Comparison of ENCODE assay signal across 8 mouse cellular contexts in genomic region chr16:11008162-11008991, GRCm38 (mm10). TPM values are rescaled to one million over a fixed set of nuclear protein-coding genes. Genes with fewer than 3 reads are reported as not detected.
DNase-seq lines count a peak whose midpoint lies in the region; ATAC-seq and TF ChIP-seq lines count a peak whose summit lies in the region.

No protein-coding gene starts in this region.

- H3K27ac ChIP-seq in gastrocnemius, adult 2 months, result peak overlapping the region; percentile 90
- peak overlapping the region; percentile 75 for H3K27ac ChIP-seq in hindbrain, embryonic 14.5 days
- peak overlapping the region; percentile 89 for H3K27ac ChIP-seq in liver, adult 2 months (replicated peaks; ENCODE audit: insufficient read depth, low read depth, low read length)

- ATAC-seq in hindbrain, embryonic 14.5 days (ENCODE audit: low FRiP score), result 0 out of 2 replicates have a peak, but pooled peaks have one; percentile 49
- ATAC-seq in megakaryocyte-erythroid progenitor cell, adult 5-6 weeks (replicated peaks; ENCODE audit: low FRiP score, low TSS enrichment, poor library complexity, severe bottlenecking), result no peak

- H3K36me3 ChIP-seq in hindbrain, embryonic 14.5 days (replicated peaks; ENCODE audit: control insufficient read depth, insufficient read depth), result no peaks in the 10 kb centered on the region
- no peaks in the 10 kb centered on the region for H3K36me3 ChIP-seq in liver, adult 2 months (ENCODE audit: control insufficient read depth, insufficient read depth, low read length)
- no peaks in the 10 kb centered on the region for H3K36me3 ChIP-seq in myocyte (ENCODE audit: control insufficient read depth, insufficient read depth)

- no peak for TF ChIP-seq POLR2A in liver, adult 2 months (IDR thresholded peaks at IDR 0.05; ENCODE audit: extremely low read depth, insufficient read depth, low read length)
- TF ChIP-seq POLR2A in myocyte (IDR thresholded peaks at IDR 0.05; ENCODE audit: insufficient read length, low read depth), result peak; percentile 42

- H3K4me3 ChIP-seq in gastrocnemius, adult 2 months, result peak overlapping the region; percentile 58
- no peak overlapping the region for H3K4me3 ChIP-seq in hindbrain, embryonic 14.5 days (replicated peaks; ENCODE audit: low read length)
- no peak overlapping the region for H3K4me3 ChIP-seq in liver, adult 2 months (ENCODE audit: insufficient read depth, low read depth, low read length)
- H3K4me3 ChIP-seq in myocyte, result peak overlapping the region; percentile 32

- TF ChIP-seq CTCF in gastrocnemius, adult 2 months (IDR thresholded peaks at IDR 0.05), result no peak
- no peak for TF ChIP-seq CTCF in liver, adult 2 months (IDR thresholded peaks at IDR 0.05; ENCODE audit: low read depth, low read length)

- no peak overlapping the region for H3K9ac ChIP-seq in hindbrain, embryonic 14.5 days
- peak overlapping the region; percentile 42 for H3K9ac ChIP-seq in liver, adult 2 months (ENCODE audit: low read depth, low read length)

- intact Hi-C loops in gastrocnemius, adult 2 months (cut with DNase I), result loop anchor here (1.0 kb wide), 1 partner anchor 15 kb away; no protein-coding TSS in a partner anchor

- H3K9me3 ChIP-seq in hindbrain, embryonic 14.5 days (ENCODE audit: control insufficient read depth, low read length), result no peaks in the 10 kb centered on the region

- H3K79me2 ChIP-seq in liver, adult 2 months (ENCODE audit: control insufficient read depth, insufficient read depth, low read length), result no peaks in the 10 kb centered on the region
- no peaks in the 10 kb centered on the region for H3K79me2 ChIP-seq in myocyte (ENCODE audit: control insufficient read depth, insufficient read depth)

- WGBS in hindbrain, embryonic 14.5 days, result 40% methylated on average over 15 of the region's 15 CpGs
- 67% methylated on average over 15 of the region's 15 CpGs for WGBS in liver, adult 2 months

- H3K4me2 ChIP-seq in hindbrain, embryonic 14.5 days (replicated peaks), result no peak overlapping the region
- peak overlapping the region; percentile 99 for H3K4me2 ChIP-seq in myocyte (ENCODE audit: low read depth)

- peak; percentile 92 for DNase-seq in ES-CJ7 (ENCODE audit: low read depth, low spot score)
- peak; percentile 75 to 82 for DNase-seq in adrenal gland, postnatal 36 days
- DNase-seq in gastrocnemius, adult 2 months, result peak; percentile 89
- peak; percentile 48 for DNase-seq in hindbrain, embryonic 14.5 days (ENCODE audit: low spot score)
- peak; percentile 55 for DNase-seq in liver, adult 2 months (ENCODE audit: extremely low read depth, low read depth, low spot score)
- no peak for DNase-seq in frontal cortex, adult 2 months (ENCODE audit: extremely low spot score in 1 of 2, low spot score in 1 of 2)

- H3K27me3 ChIP-seq in hindbrain, embryonic 14.5 days (ENCODE audit: control insufficient read depth, insufficient read depth, low read length), result no peaks in the 10 kb centered on the region
- no peaks in the 10 kb centered on the region for H3K27me3 ChIP-seq in liver, adult 2 months (ENCODE audit: control insufficient read depth, insufficient read depth, low read length)
- H3K27me3 ChIP-seq in myocyte (ENCODE audit: control insufficient read depth, insufficient read depth, insufficient read length), result no peaks in the 10 kb centered on the region

- peaks cover 13% of the 10 kb centered on the region for H3K4me1 ChIP-seq in hindbrain, embryonic 14.5 days (replicated peaks; ENCODE audit: control insufficient read depth, insufficient read depth, low read length)
- H3K4me1 ChIP-seq in liver, adult 2 months (ENCODE audit: control insufficient read depth, insufficient read depth, low read length), result peaks cover 20% of the 10 kb centered on the region

- H3ac ChIP-seq in myocyte (ENCODE audit: control insufficient read depth, insufficient read length), result no peak overlapping the region

TF ChIP-seq in myocyte, 11 proteins besides CTCF, POLR2A, EP300 and RAD21:
- peak in 2 of 3 experiments; percentile 75 for TF ChIP-seq MYOG (IDR thresholded peaks at IDR 0.05; ENCODE audit: control insufficient read depth in 1 of 3, insufficient read depth in 1 of 3, insufficient read length in 2 of 3, low read depth in 2 of 3)
- peak; percentile 23 for TF ChIP-seq TCF12 (IDR thresholded peaks at IDR 0.05; ENCODE audit: insufficient read depth, poor library complexity, severe bottlenecking)
- TF ChIP-seq USF1 (IDR thresholded peaks at IDR 0.05; ENCODE audit: low read depth), result no peak
- TF ChIP-seq MAX (IDR thresholded peaks at IDR 0.05; ENCODE audit: low read depth), result no peak
- TF ChIP-seq E2F4 (IDR thresholded peaks at IDR 0.05; ENCODE audit: insufficient read depth), result no peak
- peak; percentile 52 for TF ChIP-seq POLR2AphosphoS2 (IDR thresholded peaks at IDR 0.05; ENCODE audit: insufficient read length, low read depth)
- TF ChIP-seq CEBPB (IDR thresholded peaks at IDR 0.05; ENCODE audit: insufficient read depth, poor library complexity, severe bottlenecking), result no peak
- no peak for TF ChIP-seq REST (IDR thresholded peaks at IDR 0.05; ENCODE audit: insufficient read depth, insufficient read length)
- TF ChIP-seq MYOD1 (IDR thresholded peaks at IDR 0.05; ENCODE audit: control insufficient read depth in 1 of 3, insufficient read length in 2 of 3, low read depth in 2 of 3), result peak; percentile 48 to 81 (median 79)
- TF ChIP-seq TCF3 (IDR thresholded peaks at IDR 0.05; ENCODE audit: insufficient read length, low read depth), result no peak
- TF ChIP-seq SRF (IDR thresholded peaks at IDR 0.05; ENCODE audit: control insufficient read depth, insufficient read length, low read depth), result no peak
TF ChIP-seq in myocyte: peak in this region for 4.

RNA-seq across cellular contexts. Expression of gene Snn, which starts 52.4 kb away (rescaled TPM):
- total RNA-seq in adrenal gland, postnatal 36 days (2021), result 10 to 100 TPM; 13.8 to 14.4 TPM
- 1 to 10 TPM; 2.7 to 3.1 TPM for total RNA-seq in gastrocnemius, adult 2 months (2021)
- polyA plus RNA-seq in hindbrain, embryonic 14.5 days (2014; fragmentation: Nextera tagmentation; extraction: Ambion mirVana), result 147 and 158 TPM in 2 replicates
- total RNA-seq in liver, adult 2 months (2014; rRNA removed), result 1.0 and 1.9 TPM in 2 replicates
- 1.2 and 2.5 TPM in 2 replicates for polyA plus RNA-seq in liver, adult 2 months (2012; rRNA removed)
- 31.0 TPM for polyA plus RNA-seq in myocyte (2012; fragmentation: generic; extraction: Trizol)
- polyA plus RNA-seq in frontal cortex, adult 2 months (2012; rRNA removed), result 201 and 227 TPM in 2 replicates
- 0.52 and 7.4 TPM in 2 replicates for total RNA-seq in megakaryocyte-erythroid progenitor cell, adult 5-6 weeks (2014; fragmentation: Nextera tagmentation)
- 0.09 and 1.6 TPM in 2 replicates for total RNA-seq in megakaryocyte-erythroid progenitor cell, adult 5-6 weeks (2017)

RNA-seq across cellular contexts. Expression of gene Litaf, which starts 57.6 kb away (rescaled TPM):
- 10 to 100 TPM; 47.4 to 51.1 TPM for total RNA-seq in adrenal gland, postnatal 36 days (2021)
- total RNA-seq in gastrocnemius, adult 2 months (2021), result 1 to 10 TPM; 4.8 to 9.3 TPM
- 23.9 and 27.2 TPM in 2 replicates for polyA plus RNA-seq in hindbrain, embryonic 14.5 days (2014; fragmentation: Nextera tagmentation; extraction: Ambion mirVana)
- 27.4 and 44.2 TPM in 2 replicates for total RNA-seq in liver, adult 2 months (2014; rRNA removed)
- polyA plus RNA-seq in liver, adult 2 months (2012; rRNA removed), result 161 and 185 TPM in 2 replicates
- polyA plus RNA-seq in myocyte (2012; fragmentation: generic; extraction: Trizol), result 103 TPM
- 47.6 and 49.6 TPM in 2 replicates for polyA plus RNA-seq in frontal cortex, adult 2 months (2012; rRNA removed)
- 5.4 and 6.6 TPM in 2 replicates for total RNA-seq in megakaryocyte-erythroid progenitor cell, adult 5-6 weeks (2014; fragmentation: Nextera tagmentation)
- 6.9 and 9.4 TPM in 2 replicates for total RNA-seq in megakaryocyte-erythroid progenitor cell, adult 5-6 weeks (2017)

Comparison
In these comparisons a context has a peak if more than half of its experiments do, and no peak if none do; other contexts are left out.
1. DNase-seq: peak in ES-CJ7 (single experiment), adrenal gland, postnatal 36 days (2 of 2), gastrocnemius, adult 2 months (single experiment), hindbrain, embryonic 14.5 days (single experiment) and liver, adult 2 months (single experiment); none in frontal cortex, adult 2 months (0 of 2).
2. H3K4me3 ChIP-seq: peak in gastrocnemius, adult 2 months (single experiment) and myocyte (single experiment); none in hindbrain, embryonic 14.5 days (single experiment) and liver, adult 2 months (single experiment).
3. Peak in every context shown above with its lines, with median percentiles within 50 percentile points of each other: H3K27ac ChIP-seq.